Mouse (Mus musculus) embryonic fibroblast, embryonic 13.5 days (primary cell): ENCODE measurements around the gene Lta.

Experiments used
- CTCF ChIP-seq: IDR thresholded peaks from 2 replicates; pipeline ENCODE4 v1.5.1; 2011; ENCODE audit warnings: mild to moderate bottlenecking, control low read depth, low read length, moderate library complexity, borderline replicate concordance; ENCODE audit not compliant: insufficient read depth
- POLR2A ChIP-seq: IDR thresholded peaks from 2 replicates; pipeline ENCODE4 v1.6.1; 2011; ENCODE audit warnings: low read depth, mild to moderate bottlenecking, control low read depth, low read length, moderate library complexity

DNA sequence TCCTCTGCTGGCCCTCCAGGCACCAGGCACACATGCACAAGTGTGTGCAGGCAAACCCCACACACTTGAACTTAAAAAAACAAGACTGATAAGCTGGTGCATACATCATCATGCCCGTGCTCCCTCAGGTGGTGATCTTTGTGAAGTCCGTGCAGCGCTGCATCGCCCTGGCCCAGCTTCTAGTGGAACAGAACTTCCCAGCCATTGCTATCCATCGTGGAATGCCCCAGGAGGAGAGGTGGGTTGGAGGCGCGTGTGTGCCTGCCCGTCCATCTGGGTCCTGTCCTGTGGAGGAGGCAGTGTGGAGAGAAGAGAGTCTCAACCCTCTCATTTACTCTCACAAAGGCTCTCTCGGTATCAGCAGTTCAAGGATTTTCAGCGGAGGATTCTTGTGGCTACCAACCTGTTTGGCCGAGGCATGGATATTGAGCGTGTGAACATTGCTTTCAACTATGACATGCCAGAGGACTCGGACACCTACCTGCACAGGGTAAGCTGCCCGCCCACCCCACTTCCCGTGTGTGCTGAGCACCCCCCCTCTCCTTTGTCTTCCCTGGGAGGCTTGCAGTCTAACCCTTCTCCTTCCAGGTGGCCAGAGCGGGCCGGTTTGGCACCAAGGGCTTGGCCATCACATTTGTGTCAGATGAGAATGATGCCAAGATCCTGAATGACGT is 47.6 kb upstream of the Lta start:
- TF ChIP-seq CTCF = no peak
- no peak; the same call in 1 of the 2 replicates for TF ChIP-seq POLR2A
